Mouse (Mus musculus) liver, adult 2 months (tissue): Measurements from ENCODE around the gene Mcm2. TPM values are rescaled to one million over a fixed set of nuclear protein-coding genes. Genes with fewer than 3 reads are reported as not detected.

Experiments used
- DNase-seq: peaks from one replicate; pipeline ENCODE4 v3.0.0-alpha.2; 2011; ENCODE audit warnings: low read depth, low spot score; ENCODE audit errors: extremely low read depth
- H3K27ac ChIP-seq: fragments of 200-500 bp; replicated peaks from 2 replicates; pipeline ENCODE4 v1.5.1; 2012; ENCODE audit warnings: low read depth, mild to moderate bottlenecking, control low read depth, inconsistent platforms, low read length; ENCODE audit not compliant: insufficient read depth
- H3K27me3 ChIP-seq: fragments of 200-500 bp; 2 replicates; pipeline ENCODE4 v1.6.1; 2012; ENCODE audit warnings: mild to moderate bottlenecking, moderate library complexity, low read length, inconsistent platforms; ENCODE audit not compliant: control insufficient read depth, insufficient read depth
- H3K36me3 ChIP-seq: fragments of 200-500 bp; 2 replicates; pipeline ENCODE4 v1.6.1; 2012; ENCODE audit warnings: low read length, inconsistent platforms; ENCODE audit not compliant: control insufficient read depth, insufficient read depth
- H3K4me1 ChIP-seq: fragments of 200-500 bp; 2 replicates; pipeline ENCODE4 v1.6.1; 2011; ENCODE audit warnings: low read length; ENCODE audit not compliant: control insufficient read depth, insufficient read depth
- H3K4me3 ChIP-seq: fragments of 200-500 bp; 2 replicates; pipeline ENCODE4 v1.5.1; 2011; ENCODE audit warnings: low read depth, mild to moderate bottlenecking, control low read depth, low read length, moderate library complexity; ENCODE audit not compliant: insufficient read depth
- H3K79me2 ChIP-seq: fragments of 200-500 bp; 2 replicates; pipeline ENCODE4 v1.6.1; 2012; ENCODE audit warnings: inconsistent platforms, mild to moderate bottlenecking, low read length, moderate library complexity; ENCODE audit not compliant: control insufficient read depth, insufficient read depth
- H3K9ac ChIP-seq: fragments of 200-500 bp; 2 replicates; pipeline ENCODE4 v1.6.1; 2012; ENCODE audit warnings: low read depth, mild to moderate bottlenecking, control low read depth, inconsistent platforms, low read length
- CTCF ChIP-seq: fragments of 200-500 bp; IDR thresholded peaks from 2 replicates; pipeline ENCODE4 v1.5.1; 2011; ENCODE audit warnings: low read depth, low read length, control low read depth
- POLR2A ChIP-seq: fragments of 200-500 bp; IDR thresholded peaks from 2 replicates; pipeline ENCODE4 v1.6.1; 2011; ENCODE audit warnings: low read length, control low read depth; ENCODE audit not compliant: insufficient read depth; ENCODE audit errors: extremely low read depth
- WGBS: fragments of 180-500 bp; shearing (Covaris S2); methylation state at CpG from one replicate; pipeline ENCODE4 v1.1.7; 2018; 5-methylcytosine and 5-hydroxymethylcytosine counted together
- polyA plus RNA-seq: library from polyadenylated mRNA; depleted of rRNA; stranded (reverse); fragments of >200 nt; gene quantifications from 2 replicates; pipeline ENCODE4 v1.2.3, GENCODE M21; 2012
- total RNA-seq: library from RNA; depleted of rRNA; stranded (reverse); fragments of >200 nt; gene quantifications from 2 replicates; pipeline ENCODE4 v1.2.3, GENCODE M21; 2014

Gene Mcm2
- total and polyA plus RNA-seq, 2 experiments: 2.4 to 3.3 TPM

DNA sequence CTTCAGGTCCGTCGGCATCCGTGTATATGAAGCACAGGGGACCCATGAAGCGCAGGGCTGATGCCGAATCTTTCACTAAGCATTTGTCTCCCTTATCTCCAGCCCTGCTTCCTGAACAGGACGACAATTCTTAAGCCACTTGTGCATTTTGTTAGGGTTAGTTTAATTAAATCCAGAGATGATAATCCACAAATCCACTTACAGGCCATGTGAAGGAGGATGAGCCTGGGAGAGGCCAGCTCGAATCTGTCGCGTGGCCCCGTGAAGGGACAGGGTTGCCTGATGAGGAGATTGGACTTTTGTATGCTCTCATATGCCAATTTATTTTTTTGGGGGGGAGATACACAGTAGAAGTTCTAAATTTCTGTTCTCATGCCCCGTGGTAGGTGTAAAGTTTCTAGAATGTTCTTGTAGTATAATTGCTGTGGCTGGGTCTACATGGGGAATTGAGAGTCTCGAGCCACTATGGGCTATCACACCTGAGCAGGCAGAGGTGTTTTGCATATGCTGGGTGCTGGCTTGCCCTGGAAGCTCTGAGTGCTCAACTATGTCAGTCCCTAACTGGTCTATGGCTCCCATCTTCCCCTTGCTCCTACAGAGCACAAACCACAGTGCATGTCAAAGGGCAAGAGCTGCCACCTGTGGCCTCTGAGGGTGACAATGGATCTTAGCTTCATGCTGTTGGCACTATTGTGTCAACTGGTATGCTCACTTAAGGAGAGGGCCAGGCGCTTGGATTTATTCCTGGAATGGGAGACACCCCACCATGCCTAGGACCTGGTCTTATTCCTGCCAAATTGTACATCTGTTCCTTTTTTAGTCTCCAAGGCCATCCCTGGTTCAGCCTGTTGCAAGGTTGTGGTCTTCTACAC, 38.0 kb upstream of the Mcm2 start:
- H3K27ac ChIP-seq: no peak overlapping the region
- peaks cover 2% of the 10 kb centered on the region; the same call in 1 of the 2 replicates for H3K27me3 ChIP-seq
- no peak for DNase-seq

DNA sequence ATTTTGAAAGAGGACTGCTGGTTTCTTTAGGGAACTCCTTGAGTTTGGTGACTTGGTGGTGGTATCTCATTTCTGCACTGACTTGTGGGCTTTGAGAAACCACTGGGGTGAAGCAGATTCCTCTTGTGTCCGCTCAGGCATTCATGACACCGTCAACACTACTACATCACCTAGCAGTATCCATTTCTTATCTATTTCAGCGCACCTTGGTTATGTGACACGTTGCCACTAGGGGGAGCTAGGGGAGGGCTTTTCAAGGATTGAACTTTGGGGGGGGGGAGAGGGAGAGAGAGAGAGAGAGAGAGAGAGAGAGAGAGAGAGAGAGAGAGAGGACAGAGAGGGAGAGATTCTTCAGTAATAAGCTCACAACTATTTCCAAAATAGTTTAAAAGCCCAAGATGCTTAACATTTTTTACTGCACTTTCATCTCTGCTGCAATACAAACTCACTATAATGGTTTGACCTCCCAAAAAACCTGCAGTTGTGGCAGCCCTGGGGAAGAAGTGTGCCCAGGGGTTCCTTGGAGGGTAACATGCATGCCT, 37.2 kb upstream of the Mcm2 start:
- peak; percentile 23 for DNase-seq
- Histone ChIP-seq H3K4me3 (no peak overlapping the region), H3K4me1 (no peaks in the 10 kb centered on the region), H3K79me2 (no peaks in the 10 kb centered on the region), H3K27me3 (no peaks in the 10 kb centered on the region), H3K27ac (no peak overlapping the region), H3K9ac (no peak overlapping the region), H3K36me3 (no peaks in the 10 kb centered on the region)
- no peak for TF ChIP-seq POLR2A
- peak; percentile 39 for TF ChIP-seq CTCF
- 15% methylated on average over 4 of the region's 4 CpGs for WGBS

More for the DNA sequence above, 38.0 kb upstream of the Mcm2 start:
- H3K9ac ChIP-seq: no peak overlapping the region
- H3K79me2 ChIP-seq: no peaks in the 10 kb centered on the region
- WGBS: 68% methylated on average over 13 of the region's 13 CpGs
- no peaks in the 10 kb centered on the region for H3K4me1 ChIP-seq
- no peak overlapping the region for H3K4me3 ChIP-seq
- TF ChIP-seq POLR2A (no peak), CTCF (no peak)
- no peaks in the 10 kb centered on the region for H3K36me3 ChIP-seq

DNA sequence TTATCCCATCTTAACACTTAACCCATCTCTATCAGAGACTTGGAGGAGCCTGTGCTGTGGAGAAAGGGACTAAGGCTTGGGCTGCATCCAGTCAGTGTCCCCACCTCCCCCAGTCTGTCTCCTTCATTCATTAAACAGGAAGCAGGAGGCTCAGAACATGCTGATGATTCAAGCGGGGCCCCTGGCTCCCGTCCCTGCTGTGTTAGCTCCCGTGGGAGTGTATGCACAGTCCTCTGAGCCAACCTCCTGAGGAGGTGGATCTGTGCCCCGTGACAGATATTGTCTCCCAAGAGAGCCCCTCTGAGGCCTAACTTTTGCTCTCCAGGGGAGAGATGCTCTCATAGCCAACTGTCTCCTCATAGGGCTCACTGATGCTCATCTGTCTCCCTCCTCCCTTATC, 36.2 kb upstream of the Mcm2 start:
- TF ChIP-seq CTCF (no peak), POLR2A (no peak)
- no peaks in the 10 kb centered on the region for H3K36me3 ChIP-seq
- no peak for DNase-seq
- H3K9ac ChIP-seq: no peak overlapping the region
- no peaks in the 10 kb centered on the region for H3K4me1 ChIP-seq
- no peaks in the 10 kb centered on the region for H3K27me3 ChIP-seq
- 36% methylated on average over 4 of the region's 4 CpGs for WGBS
- no peaks in the 10 kb centered on the region for H3K79me2 ChIP-seq
- no peak overlapping the region for H3K27ac ChIP-seq
- no peak overlapping the region for H3K4me3 ChIP-seq

DNA sequence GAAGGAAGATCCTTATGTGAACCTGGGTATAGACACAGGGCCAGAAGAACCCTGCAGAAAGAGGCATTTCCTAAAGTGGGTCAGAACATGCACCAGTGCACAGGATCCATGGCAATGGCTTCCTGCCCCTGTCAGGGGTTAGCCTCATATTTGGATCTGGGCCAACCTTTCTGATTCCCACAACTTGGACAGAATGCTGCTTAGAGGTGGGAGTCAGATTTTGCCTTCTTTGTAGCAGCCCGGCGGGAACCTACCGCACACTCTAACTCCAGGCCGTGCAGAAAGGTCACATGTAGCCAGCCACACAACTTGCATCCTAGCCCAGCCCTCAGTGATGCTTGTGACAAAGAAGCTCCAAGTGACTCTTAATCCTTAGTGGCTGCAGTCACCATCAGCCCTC, 35.6 kb upstream of the Mcm2 start:
- H3K4me3 ChIP-seq: no peak overlapping the region
- H3K27me3 ChIP-seq: no peaks in the 10 kb centered on the region
- DNase-seq: no peak
- H3K36me3 ChIP-seq: no peaks in the 10 kb centered on the region
- no peak overlapping the region for H3K27ac ChIP-seq
- TF ChIP-seq POLR2A: no peak
- TF ChIP-seq CTCF: no peak
- no peaks in the 10 kb centered on the region for H3K4me1 ChIP-seq
- H3K9ac ChIP-seq: no peak overlapping the region
- H3K79me2 ChIP-seq: no peaks in the 10 kb centered on the region
- 77% methylated on average over 4 of the region's 4 CpGs for WGBS

DNA sequence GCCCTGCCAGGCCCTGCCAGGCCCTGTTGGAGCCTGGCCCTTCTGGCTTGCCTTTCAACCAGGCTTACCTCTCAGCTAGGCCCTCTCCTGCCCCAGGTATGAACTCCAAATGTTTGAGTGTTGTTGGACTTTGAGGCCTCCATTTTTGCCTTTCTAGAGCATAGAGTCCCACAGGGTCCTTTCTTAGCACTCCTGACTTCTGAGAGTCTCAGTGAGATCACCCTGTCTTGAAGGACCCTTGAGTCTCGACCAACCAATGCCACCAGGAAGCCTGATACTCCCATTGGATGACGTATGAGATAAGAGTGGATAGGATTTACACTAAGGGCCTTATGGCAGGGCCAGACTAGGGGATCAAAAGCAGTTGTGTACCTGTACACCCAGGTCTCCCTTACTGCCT, 32.9 kb upstream of the Mcm2 start:
- DNase-seq: no peak
- H3K79me2 ChIP-seq: no peaks in the 10 kb centered on the region
- 81% methylated on average over 2 of the region's 2 CpGs for WGBS
- H3K27ac ChIP-seq: no peak overlapping the region
- no peak overlapping the region for H3K4me3 ChIP-seq
- no peak for TF ChIP-seq CTCF
- no peak for TF ChIP-seq POLR2A
- H3K9ac ChIP-seq: no peak overlapping the region
- no peaks in the 10 kb centered on the region for H3K36me3 ChIP-seq
- H3K4me1 ChIP-seq: no peaks in the 10 kb centered on the region
- no peaks in the 10 kb centered on the region for H3K27me3 ChIP-seq

DNA sequence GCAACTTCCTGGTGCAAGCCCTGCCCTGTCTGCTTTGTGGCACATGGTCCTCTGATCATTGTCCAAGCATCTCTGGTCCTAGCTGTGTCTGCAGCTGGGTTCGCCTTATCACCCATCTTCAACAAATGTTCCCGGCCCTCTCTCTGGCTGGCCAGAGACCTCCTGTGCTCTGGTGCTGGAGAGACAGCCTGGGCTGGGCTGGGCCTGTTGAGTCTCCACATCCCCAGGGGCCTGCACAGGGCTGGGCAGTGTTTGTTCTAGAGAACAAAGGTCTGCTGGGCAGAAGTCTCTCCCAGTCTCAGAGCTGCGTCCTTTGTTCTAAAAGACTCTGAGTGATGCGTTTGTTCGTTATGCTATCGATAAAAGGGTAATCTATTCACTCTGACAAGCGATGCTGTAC, 31.5 kb upstream of the Mcm2 start:
- no peak for DNase-seq
- no peaks in the 10 kb centered on the region for H3K4me1 ChIP-seq
- 85% methylated on average over 7 of the region's 7 CpGs for WGBS

More for the DNA sequence above, 31.5 kb upstream of the Mcm2 start:
- H3K79me2 ChIP-seq: no peaks in the 10 kb centered on the region
- H3K27ac ChIP-seq: no peak overlapping the region
- H3K9ac ChIP-seq: no peak overlapping the region
- no peak for TF ChIP-seq POLR2A
- no peak for TF ChIP-seq CTCF
- H3K36me3 ChIP-seq: no peaks in the 10 kb centered on the region
- no peaks in the 10 kb centered on the region for H3K27me3 ChIP-seq
- no peak overlapping the region for H3K4me3 ChIP-seq
